Mouse (Mus musculus) ES-E14 (cell line): ENCODE measurements around the gene Gcm1. TPM values are rescaled to one million over a fixed set of nuclear protein-coding genes. Genes with fewer than 3 reads are reported as not detected.

Experiments used
- DNase-seq: peaks from one replicate; pipeline ENCODE4 v3.0.0-alpha.2; 2013; ENCODE audit warnings: low read depth, low spot score
- H3K27ac ChIP-seq: 2 replicates; pipeline ENCODE4 v1.5.1; 2012; ENCODE audit warnings: low read depth, mild to moderate bottlenecking, low read length, moderate library complexity, mixed read lengths; ENCODE audit not compliant: poor library complexity, insufficient read depth, severe bottlenecking
- H3K36me3 ChIP-seq: 2 replicates; pipeline ENCODE4 v1.6.1; 2012; ENCODE audit warnings: mild to moderate bottlenecking, low read length, moderate library complexity, mixed read lengths; ENCODE audit not compliant: control insufficient read depth, poor library complexity, insufficient read depth, severe bottlenecking
- H3K4me1 ChIP-seq, 2 experiments: fragments of 150-350 bp in 1 of 2; sonication (generic) in 1 of 2; 2 replicates each; pipeline ENCODE4 v1.6.1; 2012; ENCODE audit warnings: low read length in 2 of 2, mild to moderate bottlenecking in 1 of 2, mixed read lengths in 1 of 2; ENCODE audit not compliant: control insufficient read depth in 2 of 2, insufficient read depth in 2 of 2, poor library complexity in 1 of 2
- H3K4me3 ChIP-seq, 2 experiments: fragments of 150-350 bp in 1 of 2; sonication (generic) in 1 of 2; 2 replicates each; pipeline ENCODE4 v1.5.1; 2012; ENCODE audit warnings: low read length in 2 of 2, low read depth in 1 of 2, mild to moderate bottlenecking in 1 of 2, mixed read lengths in 1 of 2; ENCODE audit not compliant: insufficient read depth in 1 of 2, poor library complexity in 1 of 2, severe bottlenecking in 1 of 2
- H3K9ac ChIP-seq: 2 replicates; pipeline ENCODE4 v1.6.1; 2012; ENCODE audit warnings: low read depth, mild to moderate bottlenecking, low read length, mixed read lengths; ENCODE audit not compliant: poor library complexity, insufficient read depth, severe bottlenecking
- H3K9me3 ChIP-seq: fragments of 150-350 bp; sonication (generic); 2 replicates; pipeline ENCODE4 v1.6.1; 2012; ENCODE audit warnings: low read depth, mild to moderate bottlenecking, low read length; ENCODE audit not compliant: control insufficient read depth, insufficient read depth
- CHD2 ChIP-seq: IDR thresholded peaks from 2 replicates; pipeline ENCODE4 v1.6.1; 2014; ENCODE audit warnings: mild to moderate bottlenecking, low read depth, low read length, inconsistent platforms
- HCFC1 ChIP-seq: IDR thresholded peaks from 2 replicates; pipeline ENCODE4 v1.6.1; 2012; ENCODE audit warnings: low read length, inconsistent platforms, borderline replicate concordance; ENCODE audit not compliant: insufficient read depth
- MAFK ChIP-seq: IDR thresholded peaks from 2 replicates; pipeline ENCODE4 v1.6.1; 2014; ENCODE audit warnings: mild to moderate bottlenecking, low read depth, low read length, inconsistent platforms; ENCODE audit not compliant: insufficient read depth
- ZC3H11A ChIP-seq: IDR thresholded peaks from 2 replicates; pipeline ENCODE4 v1.6.1; 2012; ENCODE audit warnings: low read depth, mild to moderate bottlenecking, inconsistent platforms, low read length, borderline replicate concordance
- ZNF384 ChIP-seq: IDR thresholded peaks from 2 replicates; pipeline ENCODE4 v1.6.1; 2012; ENCODE audit warnings: low read depth, low read length, inconsistent platforms
- in situ Hi-C, 2 experiments: fragments of 600-800 bp; cut with MboI; formaldehyde crosslinking; loops; one replicate each; pipeline ENCODE4 v1.15.1; 2025; ENCODE audit warnings: low sequenced_read_pairs in 2 of 2, inconsistent platforms in 1 of 2; ENCODE audit not compliant: unreplicated experiment in 2 of 2
- total RNA-seq: library from RNA; depleted of rRNA; stranded (reverse); fragments of 300-350 nt; gene quantifications from 2 replicates; pipeline ENCODE4 v1.2.3, GENCODE M21; 2012

The Gcm1 gene
- total RNA-seq, 1 experiment: 1.4 TPM

GRCm38 (mm10) chr9:78045171-78045570, 6.6 kb upstream of the Gcm1 start:
- Histone ChIP-seq H3K4me1 (peaks cover 0 to 13% of the 10 kb centered on the region in 2 experiments; a peak in 2 of 4 replicates), H3K4me3 (no peak overlapping the region), H3K9ac (no peak overlapping the region), H3K27ac (no peak overlapping the region; the same call in 1 of the 2 replicates), H3K36me3 (no peaks in the 10 kb centered on the region), H3K9me3 (no peaks in the 10 kb centered on the region)
- TF ChIP-seq ZC3H11A (no peak), MAFK (no peak), HCFC1 (no peak), ZNF384 (no peak), CHD2 (no peak)
- in situ Hi-C loops: no loop called here
- DNase-seq: no peak

DNA sequence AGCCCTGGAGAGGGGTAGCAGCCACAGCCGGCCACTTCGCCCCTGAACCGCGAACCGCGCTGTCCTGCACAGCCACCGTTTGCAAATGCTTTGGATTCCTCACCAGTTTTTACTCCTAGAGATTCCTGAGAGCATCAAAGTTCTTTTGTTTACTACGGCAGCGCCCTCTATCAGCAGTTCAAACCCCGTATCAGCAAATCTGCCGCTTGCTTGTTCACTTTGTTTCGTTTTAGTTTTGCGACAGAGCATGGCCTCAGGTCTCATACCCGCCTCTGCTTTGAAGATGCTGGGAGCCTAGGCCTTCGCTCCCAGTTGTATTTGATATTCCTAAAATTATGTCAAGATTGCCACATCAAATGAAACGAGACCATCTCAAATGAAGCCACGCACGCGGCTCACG, 5.0 kb upstream of the Gcm1 start:
- in situ Hi-C loops: no loop called here
- Histone ChIP-seq H3K36me3 (no peaks in the 10 kb centered on the region), H3K4me1 (peaks cover 2 to 16% of the 10 kb centered on the region in 2 experiments; a peak in 2 of 4 replicates), H3K4me3 (peak overlapping the region; percentile 5 to 32; a peak in 2 of 4 replicates), H3K9me3 (no peaks in the 10 kb centered on the region), H3K9ac (peak overlapping the region; percentile 0; the same call in 1 of the 2 replicates), H3K27ac (peak overlapping the region; percentile 36; the same call in 1 of the 2 replicates)
- DNase-seq: peak; percentile 68
- TF ChIP-seq HCFC1: 0 out of 2 replicates have a peak, but pooled peaks have one; percentile 16
- no peak for TF ChIP-seq CHD2
- 0 out of 2 replicates have a peak, but pooled peaks have one; percentile 59 for TF ChIP-seq MAFK

GRCm38 (mm10) chr9:78050452-78050970, 1.2 kb upstream of the Gcm1 start:
- in situ Hi-C loops: no loop called here
- Histone ChIP-seq H3K4me3 (no peak overlapping the region), H3K27ac (peak overlapping the region; percentile 3; the same call in 1 of the 2 replicates), H3K9me3 (no peaks in the 10 kb centered on the region), H3K9ac (no peak overlapping the region), H3K4me1 (peaks cover 8 to 20% of the 10 kb centered on the region in 2 experiments; a peak in 3 of 4 replicates), H3K36me3 (no peaks in the 10 kb centered on the region)
- TF ChIP-seq ZNF384 (0 out of 2 replicates have a peak, but pooled peaks have one; percentile 31), MAFK (no peak), ZC3H11A (no peak), HCFC1 (no peak), CHD2 (no peak)
- DNase-seq: no peak

- no peak overlapping the region for H3K4me3 ChIP-seq
- DNase-seq: no peak
- no peak for TF ChIP-seq ZNF384
- TF ChIP-seq MAFK: no peak
- in situ Hi-C loops: no loop called here
- peaks cover 10 to 14% of the 10 kb centered on the region in 2 experiments; a peak in 3 of 4 replicates for H3K4me1 ChIP-seq
- H3K36me3 ChIP-seq: no peaks in the 10 kb centered on the region
- peak overlapping the region; percentile 8; the same call in 1 of the 2 replicates for H3K27ac ChIP-seq
- no peak overlapping the region for H3K9ac ChIP-seq
- H3K9me3 ChIP-seq: no peaks in the 10 kb centered on the region
These were observed 2.1 kb downstream of the Gcm1 start for GRCm38 (mm10) chr9:78053821-78054220.

DNA sequence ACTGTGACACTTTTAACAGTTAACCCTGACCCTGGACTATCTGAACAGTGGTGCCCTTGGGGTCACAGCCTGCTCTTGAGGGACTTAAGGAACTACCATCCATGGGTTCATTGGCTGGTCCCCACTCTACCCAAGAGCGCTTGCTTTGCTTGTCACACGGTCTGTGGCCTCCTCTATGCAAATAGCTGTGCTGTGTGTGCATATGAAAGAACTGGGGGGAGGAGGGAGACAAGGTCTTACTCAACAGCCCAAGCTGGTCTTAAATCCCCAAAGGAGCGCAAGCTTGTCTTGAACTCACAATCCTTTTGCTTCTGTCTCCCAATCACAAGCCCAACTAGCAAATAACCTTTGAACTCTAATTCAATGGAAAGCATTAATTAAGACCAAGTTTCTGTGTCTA, 2.6 kb downstream of the Gcm1 start:
- DNase-seq: no peak
- in situ Hi-C loops: no loop called here
- no peak for TF ChIP-seq HCFC1
- TF ChIP-seq CHD2: no peak
- no peak for TF ChIP-seq ZNF384
- no peak for TF ChIP-seq MAFK
- TF ChIP-seq ZC3H11A: no peak
- no peak overlapping the region for H3K4me3 ChIP-seq
- peaks cover 10 to 14% of the 10 kb centered on the region in 2 experiments; a peak in 3 of 4 replicates for H3K4me1 ChIP-seq
- H3K36me3 ChIP-seq: no peaks in the 10 kb centered on the region
- no peak overlapping the region for H3K9ac ChIP-seq
- H3K9me3 ChIP-seq: no peaks in the 10 kb centered on the region
- H3K27ac ChIP-seq: no peak overlapping the region
